Mouse (Mus musculus) forebrain, embryonic 11.5 days (tissue): ENCODE measurements around the gene Gm20388. TPM values are rescaled to one million over a fixed set of nuclear protein-coding genes. Genes with fewer than 3 reads are reported as not detected.
A peak's percentile ranks its signal among the peaks of the same experiment; 100 is the strongest.

Experiments used
- ATAC-seq: fragments of 200-750 bp; cut with Nextera tagmentation; replicated peaks from 2 replicates; pipeline ENCODE4 v1.8.0; 2017; ENCODE audit warnings: moderate TSS enrichment; ENCODE audit not compliant: low FRiP score
- DNase-seq: peaks from one replicate; pipeline ENCODE4 v3.0.0-alpha.2; 2017; ENCODE audit warnings: low spot score
- H3K27ac ChIP-seq: fragments of 300-500 bp; sonication (generic); 2 replicates; pipeline ENCODE4 v1.5.1; 2014; ENCODE audit warnings: low read depth, low read length
- H3K27me3 ChIP-seq: fragments of 300-500 bp; sonication (generic); 2 replicates; pipeline ENCODE4 v1.6.1; 2014; ENCODE audit warnings: mild to moderate bottlenecking, low read length, mixed read lengths; ENCODE audit not compliant: control insufficient read depth, insufficient read depth
- H3K36me3 ChIP-seq: fragments of 300-500 bp; sonication (generic); 2 replicates; pipeline ENCODE4 v1.6.1; 2014; ENCODE audit warnings: mild to moderate bottlenecking, low read length, moderate library complexity, mixed read lengths; ENCODE audit not compliant: control insufficient read depth, insufficient read depth
- H3K4me1 ChIP-seq: fragments of 300-500 bp; sonication (generic); replicated peaks from 2 replicates; pipeline ENCODE4 v1.6.1; 2014; ENCODE audit warnings: low read length, mixed read lengths; ENCODE audit not compliant: control insufficient read depth, insufficient read depth
- H3K4me2 ChIP-seq: fragments of 300-500 bp; sonication (generic); 2 replicates; pipeline ENCODE4 v1.6.1; 2014; ENCODE audit warnings: low read depth, mild to moderate bottlenecking, low read length, moderate library complexity, mixed read lengths; ENCODE audit not compliant: severe bottlenecking
- H3K4me3 ChIP-seq: fragments of 300-500 bp; sonication (generic); 2 replicates; pipeline ENCODE4 v1.5.1; 2014; ENCODE audit warnings: low read depth, low read length
- H3K9ac ChIP-seq: fragments of 300-500 bp; sonication (generic); 2 replicates; pipeline ENCODE4 v1.6.1; 2014; ENCODE audit warnings: low read length
- H3K9me3 ChIP-seq: fragments of 300-500 bp; sonication (generic); 2 replicates; pipeline ENCODE4 v1.6.1; 2016; ENCODE audit warnings: low read length, mixed read lengths; ENCODE audit not compliant: control insufficient read depth
- WGBS: fragments of 180-500 bp; shearing (Covaris S2); extraction: QIAGEN DNeasy Blood & Tissue Kit; methylation state at CpG from one replicate; pipeline ENCODE4 v1.1.7; 2014; 5-methylcytosine and 5-hydroxymethylcytosine counted together
- polyA plus RNA-seq: library from polyadenylated mRNA; unstranded; fragments of >200 nt; fragmentation: Nextera tagmentation; extraction: Ambion mirVana; gene quantifications from 2 replicates; pipeline ENCODE4 v1.2.1, GENCODE M21; 2014

Gene Gm20388
- polyA plus RNA-seq, 1 experiment from 2014 or later: not detected

GRCm38 (mm10) chr8:121651874-121652361 is 1741.3 kb downstream of the Gm20388 start:
- Histone ChIP-seq H3K27me3 (no peaks in the 10 kb centered on the region), H3K4me1 (peaks cover 33% of the 10 kb centered on the region), H3K9me3 (no peaks in the 10 kb centered on the region), H3K36me3 (no peaks in the 10 kb centered on the region; the same call in 1 of the 2 replicates), H3K9ac (peak overlapping the region; percentile 81), H3K4me2 (peak overlapping the region; percentile 97), H3K27ac (no peak overlapping the region; the same call in 1 of the 2 replicates), H3K4me3 (peak overlapping the region; percentile 82)
- DNase-seq (peak; percentile 80), ATAC-seq (no peak)
- WGBS: under 1% methylated on average over 56 of the region's 56 CpGs

GRCm38 (mm10) chr8:121652774-121653323 is 1742.2 kb downstream of the Gm20388 start, which contains the start of gene Zcchc14:
Zcchc14 (minus strand) TSS chr8:121652901.
- Histone ChIP-seq H3K4me3 (peak within 1 kb of the TSS; percentile 82), H3K9me3 (no peaks in the 10 kb centered on the region), H3K27ac (peak within 1 kb of the TSS; percentile 96), H3K27me3 (no peaks in the 10 kb centered on the region), H3K36me3 (no peaks in the 10 kb centered on the region), H3K4me1 (peaks cover 33% of the 10 kb centered on the region), H3K4me2 (peak within 1 kb of the TSS; percentile 97), H3K9ac (peak within 1 kb of the TSS; percentile 96)
- peak; percentile 98 for ATAC-seq
- peak; percentile 99 for DNase-seq
- under 1% methylated on average over 67 of the region's 67 CpGs for WGBS

GRCm38 (mm10) chr8:121653340-121654019 is 1742.8 kb downstream of the Gm20388 start:
- 1% methylated on average over 31 of the region's 31 CpGs for WGBS
- Histone ChIP-seq H3K4me2 (peak overlapping the region; percentile 90), H3K9ac (peak overlapping the region; percentile 96), H3K9me3 (no peaks in the 10 kb centered on the region), H3K36me3 (no peaks in the 10 kb centered on the region), H3K4me3 (peak overlapping the region; percentile 82), H3K27me3 (no peaks in the 10 kb centered on the region), H3K4me1 (peaks cover 30% of the 10 kb centered on the region), H3K27ac (peak overlapping the region; percentile 96)
- ATAC-seq (no peak; the same call in 1 of the 2 replicates), DNase-seq (peak; percentile 69)

GRCm38 (mm10) chr8:121654131-121654530 is 1743.5 kb downstream of the Gm20388 start:
- Histone ChIP-seq H3K4me2 (peak overlapping the region; percentile 90), H3K9me3 (no peaks in the 10 kb centered on the region), H3K36me3 (no peaks in the 10 kb centered on the region), H3K27ac (peak overlapping the region; percentile 96; the same call in 1 of the 2 replicates), H3K9ac (peak overlapping the region; percentile 96), H3K4me1 (peaks cover 26% of the 10 kb centered on the region), H3K4me3 (peak overlapping the region; percentile 82), H3K27me3 (no peaks in the 10 kb centered on the region)
- WGBS: 77% methylated on average over 4 of the region's 4 CpGs
- DNase-seq (no peak), ATAC-seq (no peak)

- no peak for ATAC-seq
- no peak overlapping the region for H3K27ac ChIP-seq
- no peak for DNase-seq
- H3K9me3 ChIP-seq: no peaks in the 10 kb centered on the region
- no peak overlapping the region for H3K4me3 ChIP-seq
- H3K36me3 ChIP-seq: no peaks in the 10 kb centered on the region
- no peak overlapping the region for H3K9ac ChIP-seq
- no peaks in the 10 kb centered on the region for H3K27me3 ChIP-seq
- peaks cover 21% of the 10 kb centered on the region for H3K4me1 ChIP-seq
- no peak overlapping the region for H3K4me2 ChIP-seq
- WGBS: 77% methylated on average over 14 of the region's 14 CpGs
These were observed 1744.4 kb downstream of the Gm20388 start for GRCm38 (mm10) chr8:121654966-121655494.

GRCm38 (mm10) chr8:121660602-121661001 is 1750.0 kb downstream of the Gm20388 start:
- H3K4me3 ChIP-seq: no peak overlapping the region
- ATAC-seq: no peak
- H3K27ac ChIP-seq: no peak overlapping the region
- no peak overlapping the region for H3K9ac ChIP-seq
- no peaks in the 10 kb centered on the region for H3K9me3 ChIP-seq
- no peak overlapping the region for H3K4me2 ChIP-seq
- H3K27me3 ChIP-seq: no peaks in the 10 kb centered on the region
- 85% methylated on average over 15 of the region's 15 CpGs for WGBS
- H3K36me3 ChIP-seq: no peaks in the 10 kb centered on the region
- no peak for DNase-seq
- peaks cover 3% of the 10 kb centered on the region for H3K4me1 ChIP-seq

- Histone ChIP-seq H3K36me3 (no peaks in the 10 kb centered on the region), H3K27ac (no peak overlapping the region), H3K9me3 (no peaks in the 10 kb centered on the region), H3K4me2 (no peak overlapping the region), H3K4me1 (peaks cover 3% of the 10 kb centered on the region), H3K27me3 (no peaks in the 10 kb centered on the region), H3K4me3 (no peak overlapping the region), H3K9ac (no peak overlapping the region)
- no peak for DNase-seq
- no peak for ATAC-seq
- 90% methylated on average over 18 of the region's 18 CpGs for WGBS
These were observed 1751.2 kb downstream of the Gm20388 start for GRCm38 (mm10) chr8:121661631-121662357.

- Histone ChIP-seq H3K27ac (no peak overlapping the region), H3K9ac (no peak overlapping the region), H3K4me1 (peaks cover 3% of the 10 kb centered on the region), H3K27me3 (no peaks in the 10 kb centered on the region), H3K9me3 (no peaks in the 10 kb centered on the region), H3K4me3 (no peak overlapping the region), H3K4me2 (no peak overlapping the region), H3K36me3 (no peaks in the 10 kb centered on the region)
- 93% methylated on average over 12 of the region's 12 CpGs for WGBS
- DNase-seq: no peak
- no peak for ATAC-seq
These were observed 1752.5 kb downstream of the Gm20388 start for GRCm38 (mm10) chr8:121663101-121663500.
